Mouse (Mus musculus): ENCODE results near the gene Dvl2.

GRCm38 (mm10) chr11:69996161-69997061, 4.0 kb upstream of the Dvl2 start:
- TF ChIP-seq POLR2A (IDR thresholded peaks at IDR 0.05; ENCODE audit: insufficient read depth, low read length) (no peak), EP300 (IDR thresholded peaks at IDR 0.05; ENCODE audit: insufficient read depth, low read depth, low read length) (no peak), CTCF (IDR thresholded peaks at IDR 0.05; ENCODE audit: low read depth, low read length) (no peak)
